Mouse (Mus musculus) neural tube, embryonic 15.5 days (tissue): ENCODE measurements around the gene Comp. TPM values are rescaled to one million over a fixed set of nuclear protein-coding genes. Genes with fewer than 3 reads are reported as not detected.

ENCODE experiments used
- ATAC-seq: fragments of 200-750 bp; cut with Nextera tagmentation; 2 replicates; pipeline ENCODE4 v1.8.0; 2017; ENCODE audit warnings: mild to moderate bottlenecking, moderate TSS enrichment, moderate library complexity; ENCODE audit not compliant: low FRiP score
- H3K27ac ChIP-seq: fragments of 300-500 bp; sonication (generic); replicated peaks from 2 replicates; pipeline ENCODE4 v1.5.1; 2015; ENCODE audit warnings: mild to moderate bottlenecking, inconsistent platforms
- H3K27me3 ChIP-seq: fragments of 300-500 bp; sonication (generic); replicated peaks from 2 replicates; pipeline ENCODE4 v1.6.1; 2015; ENCODE audit warnings: inconsistent platforms
- H3K36me3 ChIP-seq: fragments of 300-500 bp; sonication (generic); 2 replicates; pipeline ENCODE4 v1.6.1; 2015; ENCODE audit warnings: inconsistent platforms
- H3K4me1 ChIP-seq: fragments of 300-500 bp; sonication (generic); 2 replicates; pipeline ENCODE4 v1.6.1; 2015; ENCODE audit warnings: inconsistent platforms
- H3K4me2 ChIP-seq: fragments of 300-500 bp; sonication (generic); 2 replicates; pipeline ENCODE4 v1.6.1; 2015; ENCODE audit warnings: inconsistent platforms, mild to moderate bottlenecking, moderate library complexity
- H3K4me3 ChIP-seq: fragments of 300-500 bp; sonication (generic); replicated peaks from 2 replicates; pipeline ENCODE4 v1.5.1; 2015; ENCODE audit warnings: mild to moderate bottlenecking, inconsistent platforms
- H3K9ac ChIP-seq: fragments of 300-500 bp; sonication (generic); replicated peaks from 2 replicates; pipeline ENCODE4 v1.6.1; 2015; ENCODE audit warnings: mild to moderate bottlenecking, inconsistent platforms
- H3K9me3 ChIP-seq: fragments of 300-500 bp; sonication (generic); replicated peaks from 2 replicates; pipeline ENCODE4 v1.6.1; 2016; ENCODE audit warnings: inconsistent platforms
- WGBS: fragments of 180-500 bp; shearing (Covaris S2); methylation state at CpG from one replicate; pipeline ENCODE4 v1.1.7; 2015; ENCODE audit warnings: mixed read lengths; 5-methylcytosine and 5-hydroxymethylcytosine counted together
- polyA plus RNA-seq: library from polyadenylated mRNA; unstranded; fragments of >200 nt; fragmentation: Nextera tagmentation; extraction: Ambion mirVana; gene quantifications from 2 replicates; pipeline ENCODE4 v1.2.1, GENCODE M21; 2015

The Comp gene
- polyA plus RNA-seq, 1 experiment from 2014 or later, result 6.4 TPM

GRCm38 (mm10) chr8:70340659-70341058 lies 32.7 kb upstream of the Comp start:
- ATAC-seq, result no peak
- no peaks in the 10 kb centered on the region for H3K4me1 ChIP-seq
- H3K27me3 ChIP-seq, result no peaks in the 10 kb centered on the region
- H3K9me3 ChIP-seq, result no peaks in the 10 kb centered on the region
- no peak overlapping the region for H3K9ac ChIP-seq
- 90% methylated on average over 7 of the region's 7 CpGs for WGBS
- no peak overlapping the region for H3K4me3 ChIP-seq
- H3K27ac ChIP-seq, result no peak overlapping the region
- no peak overlapping the region for H3K4me2 ChIP-seq
- H3K36me3 ChIP-seq, result peaks cover 77% of the 10 kb centered on the region

- H3K9ac ChIP-seq, result no peak overlapping the region
- no peak overlapping the region for H3K4me3 ChIP-seq
- 96% methylated on average over 14 of the region's 14 CpGs for WGBS
- H3K36me3 ChIP-seq, result peaks cover 66% of the 10 kb centered on the region
- ATAC-seq, result no peak
- H3K4me2 ChIP-seq, result no peak overlapping the region
- H3K9me3 ChIP-seq, result no peaks in the 10 kb centered on the region
- no peaks in the 10 kb centered on the region for H3K27me3 ChIP-seq
- H3K4me1 ChIP-seq, result no peaks in the 10 kb centered on the region
- no peak overlapping the region for H3K27ac ChIP-seq
Measured at GRCm38 (mm10) chr8:70342007-70342406, 31.4 kb upstream of the Comp start.

DNA sequence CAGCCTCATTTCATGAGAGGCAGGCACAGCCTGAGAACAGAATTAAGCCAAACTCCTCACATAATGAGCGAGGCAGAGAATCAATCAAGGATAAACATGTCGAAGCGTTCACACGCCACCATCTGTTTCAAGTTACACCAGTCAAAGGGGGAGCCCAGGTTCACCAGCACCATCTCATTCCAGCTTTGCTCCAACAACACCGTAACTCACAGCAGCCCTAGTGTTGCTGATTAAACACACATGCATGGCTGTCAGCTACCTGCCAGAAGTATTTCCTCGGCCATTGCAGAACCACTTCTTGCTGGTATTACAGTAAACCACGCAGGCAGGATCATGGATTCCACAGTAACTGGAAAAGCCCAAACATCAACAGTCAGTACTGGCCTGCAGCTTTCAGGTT lies 30.3 kb upstream of the Comp start:
- 76% methylated on average over 7 of the region's 7 CpGs for WGBS
- peaks cover 55% of the 10 kb centered on the region for H3K36me3 ChIP-seq

DNA sequence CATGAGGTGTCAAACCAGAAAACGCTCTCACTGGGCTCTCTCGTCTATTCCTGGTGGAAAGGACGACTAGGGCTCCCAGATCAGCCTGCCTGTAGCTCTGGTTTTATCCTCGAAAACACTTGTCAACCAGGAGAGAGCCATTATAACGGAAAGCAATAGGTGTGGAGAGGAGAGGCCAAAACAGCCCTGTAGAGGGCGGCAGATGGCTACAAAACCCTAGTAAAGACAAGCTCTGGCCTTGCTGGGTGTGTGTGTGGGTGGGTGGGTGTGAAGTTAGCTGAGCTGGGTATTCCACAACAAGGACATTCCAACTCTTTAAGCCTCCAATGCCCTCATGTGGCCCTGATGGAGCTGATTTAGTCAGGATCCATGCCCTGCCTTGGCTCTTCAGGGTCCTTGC lies 29.7 kb upstream of the Comp start:
- peaks cover 9% of the 10 kb centered on the region for H3K4me1 ChIP-seq
- ATAC-seq, result peak; percentile 48; the same call in 1 of the 2 replicates
- no peaks in the 10 kb centered on the region for H3K27me3 ChIP-seq
- WGBS, result 68% methylated on average over 6 of the region's 6 CpGs
- no peaks in the 10 kb centered on the region for H3K9me3 ChIP-seq
- H3K4me2 ChIP-seq, result no peak overlapping the region
- H3K36me3 ChIP-seq, result peaks cover 49% of the 10 kb centered on the region
- H3K27ac ChIP-seq, result no peak overlapping the region
- no peak overlapping the region for H3K9ac ChIP-seq
- no peak overlapping the region for H3K4me3 ChIP-seq

More for the DNA sequence above, 30.3 kb upstream of the Comp start:
- Histone ChIP-seq H3K4me1 (peaks cover 3% of the 10 kb centered on the region; the same call in 1 of the 2 replicates), H3K9me3 (no peaks in the 10 kb centered on the region), H3K4me2 (no peak overlapping the region), H3K27me3 (no peaks in the 10 kb centered on the region), H3K9ac (no peak overlapping the region), H3K27ac (no peak overlapping the region), H3K4me3 (no peak overlapping the region)
- no peak for ATAC-seq

GRCm38 (mm10) chr8:70344279-70344678 lies 29.1 kb upstream of the Comp start:
- no peak overlapping the region for H3K4me2 ChIP-seq
- no peak for ATAC-seq
- no peaks in the 10 kb centered on the region for H3K9me3 ChIP-seq
- H3K36me3 ChIP-seq, result peaks cover 48% of the 10 kb centered on the region
- no peak overlapping the region for H3K9ac ChIP-seq
- H3K4me3 ChIP-seq, result no peak overlapping the region
- peaks cover 15% of the 10 kb centered on the region for H3K4me1 ChIP-seq
- no peak overlapping the region for H3K27ac ChIP-seq
- no peaks in the 10 kb centered on the region for H3K27me3 ChIP-seq
- 88% methylated on average over 2 of the region's 2 CpGs for WGBS

DNA sequence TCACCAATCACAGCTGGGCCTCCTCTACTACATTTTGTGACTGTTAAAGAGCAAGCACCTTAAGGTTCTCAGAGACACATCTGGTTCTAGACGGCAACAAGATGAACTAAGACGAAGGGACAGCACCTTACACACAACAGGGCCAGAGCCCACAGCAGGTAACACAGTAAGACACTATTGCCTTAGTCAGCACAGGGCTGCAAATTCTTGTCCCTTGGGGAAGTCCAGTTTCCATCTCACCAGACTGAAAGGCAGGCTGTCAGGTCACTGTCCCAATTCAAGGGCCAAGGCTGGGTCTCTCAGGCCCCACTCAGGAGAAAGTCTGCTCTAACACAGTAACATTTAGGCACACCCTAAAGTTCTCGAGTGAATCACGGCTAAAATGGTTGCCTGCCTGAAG lies 25.9 kb upstream of the Comp start:
- 90% methylated on average over 4 of the region's 4 CpGs for WGBS
- Histone ChIP-seq H3K36me3 (peaks cover 17% of the 10 kb centered on the region), H3K4me2 (no peak overlapping the region), H3K4me3 (no peak overlapping the region), H3K9ac (no peak overlapping the region), H3K27ac (no peak overlapping the region), H3K27me3 (no peaks in the 10 kb centered on the region), H3K4me1 (peaks cover 46% of the 10 kb centered on the region), H3K9me3 (no peaks in the 10 kb centered on the region)
- ATAC-seq, result no peak

GRCm38 (mm10) chr8:70347860-70348420 lies 25.4 kb upstream of the Comp start:
- no peak overlapping the region for H3K9ac ChIP-seq
- no peak overlapping the region for H3K4me3 ChIP-seq
- H3K9me3 ChIP-seq, result no peaks in the 10 kb centered on the region
- peaks cover 46% of the 10 kb centered on the region for H3K4me1 ChIP-seq
- peaks cover 12% of the 10 kb centered on the region for H3K36me3 ChIP-seq
- 83% methylated on average over 1 of the region's 1 CpGs for WGBS
- ATAC-seq, result no peak
- no peak overlapping the region for H3K4me2 ChIP-seq
- no peaks in the 10 kb centered on the region for H3K27me3 ChIP-seq
- H3K27ac ChIP-seq, result no peak overlapping the region

- H3K9ac ChIP-seq, result peak overlapping the region; percentile 89
- peak overlapping the region; percentile 98 for H3K4me2 ChIP-seq
- WGBS, result 60% methylated on average over 15 of the region's 15 CpGs
- no peak overlapping the region for H3K27ac ChIP-seq
- no peaks in the 10 kb centered on the region for H3K27me3 ChIP-seq
- peaks cover 5% of the 10 kb centered on the region; the same call in 1 of the 2 replicates for H3K36me3 ChIP-seq
- ATAC-seq, result no peak
- no peaks in the 10 kb centered on the region for H3K9me3 ChIP-seq
- peak overlapping the region; percentile 78 for H3K4me3 ChIP-seq
- H3K4me1 ChIP-seq, result peaks cover 56% of the 10 kb centered on the region
Measured at GRCm38 (mm10) chr8:70351035-70351999, 22.0 kb upstream of the Comp start.

GRCm38 (mm10) chr8:70352000-70352384 lies 21.4 kb upstream of the Comp start:
- H3K4me1 ChIP-seq, result peaks cover 56% of the 10 kb centered on the region
- H3K27me3 ChIP-seq, result no peaks in the 10 kb centered on the region
- no peak for ATAC-seq
- H3K36me3 ChIP-seq, result peaks cover 5% of the 10 kb centered on the region; the same call in 1 of the 2 replicates
- H3K4me3 ChIP-seq, result peak overlapping the region; percentile 78
- WGBS, result 35% methylated on average over 3 of the region's 3 CpGs
- no peaks in the 10 kb centered on the region for H3K9me3 ChIP-seq
- H3K9ac ChIP-seq, result peak overlapping the region; percentile 89
- peak overlapping the region; percentile 98 for H3K4me2 ChIP-seq
- H3K27ac ChIP-seq, result no peak overlapping the region; the same call in 1 of the 2 replicates

DNA sequence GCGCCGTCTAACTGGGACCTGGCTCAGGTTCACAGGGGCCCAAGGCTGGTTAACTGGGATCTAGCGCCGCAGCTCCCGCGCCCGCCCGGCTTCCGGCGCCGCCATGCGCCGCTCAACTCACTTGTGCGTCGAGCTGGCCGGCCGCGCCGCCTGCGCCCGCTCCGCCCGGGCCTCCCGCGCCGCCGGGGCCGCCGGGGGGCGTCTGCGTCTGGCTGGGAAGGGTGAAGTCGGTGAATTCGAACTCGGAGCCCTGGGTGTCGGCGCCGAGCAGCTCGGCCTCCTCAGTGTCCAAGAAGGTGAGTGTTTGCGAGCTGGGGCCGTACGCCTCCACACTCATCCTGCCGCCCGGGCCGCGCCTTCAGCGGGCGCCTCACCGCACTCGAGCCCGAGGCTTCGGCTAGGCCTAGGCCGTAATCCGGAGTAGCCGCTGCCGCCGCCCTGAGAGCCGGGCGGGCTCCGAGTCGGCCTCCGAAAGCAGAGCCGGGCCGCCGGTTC lies 20.7 kb upstream of the Comp start:
- peak; percentile 40; the same call in 1 of the 2 replicates for ATAC-seq
- peaks cover 56% of the 10 kb centered on the region for H3K4me1 ChIP-seq
- WGBS, result under 1% methylated on average over 61 of the region's 64 CpGs

GRCm38 (mm10) chr8:70353194-70353817 lies 20.1 kb upstream of the Comp start, which contains the start of gene Upf1:
Gene Upf1 (minus strand): TSS chr8:70353278.
- Histone ChIP-seq H3K9ac (peak within 1 kb of the TSS; percentile 89), H3K36me3 (peaks cover 5% of the 10 kb centered on the region; the same call in 1 of the 2 replicates), H3K9me3 (no peaks in the 10 kb centered on the region), H3K27me3 (no peaks in the 10 kb centered on the region), H3K4me2 (peak within 1 kb of the TSS; percentile 98), H3K4me1 (peaks cover 52% of the 10 kb centered on the region), H3K4me3 (peak within 1 kb of the TSS; percentile 78), H3K27ac (peak within 1 kb of the TSS; percentile 89)
- WGBS, result under 1% methylated on average over 64 of the region's 69 CpGs
- ATAC-seq, result peak; percentile 91

More for the DNA sequence above, 20.7 kb upstream of the Comp start:
- Histone ChIP-seq H3K9ac (peak overlapping the region; percentile 89), H3K27ac (peak overlapping the region; percentile 89), H3K4me2 (peak overlapping the region; percentile 98), H3K36me3 (peaks cover 5% of the 10 kb centered on the region; the same call in 1 of the 2 replicates), H3K4me3 (peak overlapping the region; percentile 78), H3K27me3 (no peaks in the 10 kb centered on the region), H3K9me3 (no peaks in the 10 kb centered on the region)
